Mouse (Mus musculus): ENCODE measurements around the gene Pde4c.

GRCm38 (mm10) chr8:70754871-70755660 is 31.5 kb downstream of the Pde4c start:
- TF ChIP-seq CTCF (IDR thresholded peaks at IDR 0.05; ENCODE audit: low read depth, low read length) (no peak), POLR2A (IDR thresholded peaks at IDR 0.05; ENCODE audit: extremely low read depth, insufficient read depth, low read length) (no peak)
